Mouse (Mus musculus): ENCODE results near the gene Tmem161a. TPM values are rescaled to one million over a fixed set of nuclear protein-coding genes. Genes with fewer than 3 reads are reported as not detected.

The Tmem161a gene
- polyA plus RNA-seq, 1 experiment from 2014 or later = 77.6 TPM

- whole genome bisulfite sequencing = under 1% methylated on average over 46 of the region's 46 CpGs
These were observed 32.9 kb upstream of the Tmem161a start, which contains the start of the genes Rfxank, Borcs8 and Mef2b for GRCm38 (mm10) chr8:70139026-70139857. TSS of gene Rfxank (minus strand) at chr8:70139154. TSS of gene Borcs8 (plus strand) at chr8:70139499. TSS of gene Mef2b (plus strand) at chr8:70139711.

GRCm38 (mm10) chr8:70139981-70140380 lies 32.2 kb upstream of the Tmem161a start:
- Histone ChIP-seq H3K4me3 (peak overlapping the region; percentile 80), H3K4me1 (replicated peaks) (peaks cover 25% of the 10 kb centered on the region), H3K9me3 (replicated peaks) (no peaks in the 10 kb centered on the region), H3K27me3 (no peaks in the 10 kb centered on the region), H3K36me3 (peaks cover 36% of the 10 kb centered on the region), H3K4me2 (peak overlapping the region; percentile 67), H3K27ac (peak overlapping the region; percentile 76), H3K9ac (peak overlapping the region; percentile 74)
- ATAC-seq (replicated peaks; ENCODE audit: insufficient number of reproducible peaks, insufficient read depth, low FRiP score, low read depth) = no peak
- 10% methylated on average over 9 of the region's 9 CpGs for WGBS

More at GRCm38 (mm10) chr8:70139026-70139857, 32.9 kb upstream of the Tmem161a start, which contains the start of the genes Rfxank, Borcs8 and Mef2b:
- Histone ChIP-seq H3K4me2 (peak within 1 kb of the TSS; percentile 67), H3K4me1 (replicated peaks) (peaks cover 32% of the 10 kb centered on the region), H3K36me3 (peaks cover 36% of the 10 kb centered on the region), H3K27ac (peak within 1 kb of the TSS; percentile 76), H3K27me3 (no peaks in the 10 kb centered on the region), H3K9ac (peak within 1 kb of the TSS; percentile 75), H3K4me3 (peak within 1 kb of the TSS; percentile 80), H3K9me3 (replicated peaks) (no peaks in the 10 kb centered on the region)
- peak; percentile 96 for ATAC-seq (replicated peaks; ENCODE audit: insufficient number of reproducible peaks, insufficient read depth, low FRiP score, low read depth)

- ATAC-seq (replicated peaks; ENCODE audit: insufficient number of reproducible peaks, insufficient read depth, low FRiP score, low read depth) = no peak
- peaks cover 15% of the 10 kb centered on the region for H3K27me3 ChIP-seq
- no peak overlapping the region for H3K4me2 ChIP-seq
- peaks cover 32% of the 10 kb centered on the region for H3K36me3 ChIP-seq
- no peak overlapping the region for H3K9ac ChIP-seq
- H3K4me1 ChIP-seq (replicated peaks) = peaks cover 6% of the 10 kb centered on the region
- 76% methylated on average over 7 of the region's 7 CpGs for WGBS
- H3K4me3 ChIP-seq = no peak overlapping the region
- no peak overlapping the region for H3K27ac ChIP-seq
- no peaks in the 10 kb centered on the region for H3K9me3 ChIP-seq (replicated peaks)
These were observed 24.2 kb upstream of the Tmem161a start for GRCm38 (mm10) chr8:70147678-70148607.

- no peak overlapping the region for H3K4me2 ChIP-seq
- no peak overlapping the region for H3K27ac ChIP-seq
- peaks cover 6% of the 10 kb centered on the region for H3K4me1 ChIP-seq (replicated peaks)
- H3K9ac ChIP-seq = no peak overlapping the region
- ATAC-seq (replicated peaks; ENCODE audit: insufficient number of reproducible peaks, insufficient read depth, low FRiP score, low read depth) = no peak
- no peaks in the 10 kb centered on the region for H3K9me3 ChIP-seq (replicated peaks)
- H3K36me3 ChIP-seq = peaks cover 19% of the 10 kb centered on the region
- 20% methylated on average over 13 of the region's 13 CpGs for WGBS
- H3K27me3 ChIP-seq = peaks cover 20% of the 10 kb centered on the region
- no peak overlapping the region for H3K4me3 ChIP-seq
These were observed 22.0 kb upstream of the Tmem161a start for GRCm38 (mm10) chr8:70150158-70150557.

- Histone ChIP-seq H3K4me1 (replicated peaks) (peaks cover 6% of the 10 kb centered on the region), H3K4me3 (no peak overlapping the region), H3K9ac (no peak overlapping the region), H3K4me2 (peak overlapping the region; percentile 48), H3K9me3 (replicated peaks) (no peaks in the 10 kb centered on the region), H3K27ac (no peak overlapping the region), H3K27me3 (peaks cover 30% of the 10 kb centered on the region), H3K36me3 (no peaks in the 10 kb centered on the region)
- WGBS = 15% methylated on average over 21 of the region's 22 CpGs
- ATAC-seq (replicated peaks; ENCODE audit: insufficient number of reproducible peaks, insufficient read depth, low FRiP score, low read depth) = peak; percentile 94
These were observed 19.5 kb upstream of the Tmem161a start for GRCm38 (mm10) chr8:70152537-70153257.

GRCm38 (mm10) chr8:70157240-70157800 lies 14.8 kb upstream of the Tmem161a start:
- WGBS = 93% methylated on average over 1 of the region's 1 CpGs
- Histone ChIP-seq H3K9ac (no peak overlapping the region), H3K27ac (no peak overlapping the region), H3K27me3 (peaks cover 18% of the 10 kb centered on the region; the same call in 1 of the 2 replicates), H3K9me3 (replicated peaks) (no peaks in the 10 kb centered on the region), H3K4me1 (replicated peaks) (peaks cover 13% of the 10 kb centered on the region), H3K36me3 (no peaks in the 10 kb centered on the region), H3K4me3 (no peak overlapping the region), H3K4me2 (no peak overlapping the region)
- ATAC-seq (replicated peaks; ENCODE audit: insufficient number of reproducible peaks, insufficient read depth, low FRiP score, low read depth) = no peak

GRCm38 (mm10) chr8:70158069-70158853 lies 13.9 kb upstream of the Tmem161a start:
- no peaks in the 10 kb centered on the region for H3K9me3 ChIP-seq (replicated peaks)
- peaks cover 18% of the 10 kb centered on the region; the same call in 1 of the 2 replicates for H3K27me3 ChIP-seq
- H3K4me2 ChIP-seq = peak overlapping the region; percentile 86
- H3K27ac ChIP-seq = no peak overlapping the region; the same call in 1 of the 2 replicates
- peak overlapping the region; percentile 55 for H3K4me3 ChIP-seq
- ATAC-seq (replicated peaks; ENCODE audit: insufficient number of reproducible peaks, insufficient read depth, low FRiP score, low read depth) = peak; percentile 74; the same call in 1 of the 2 replicates
- WGBS = 9% methylated on average over 38 of the region's 40 CpGs
- no peaks in the 10 kb centered on the region for H3K36me3 ChIP-seq
- H3K9ac ChIP-seq = peak overlapping the region; percentile 49
- peaks cover 9% of the 10 kb centered on the region for H3K4me1 ChIP-seq (replicated peaks)

GRCm38 (mm10) chr8:70159211-70159610 lies 12.9 kb upstream of the Tmem161a start:
- no peak overlapping the region for H3K27ac ChIP-seq
- H3K27me3 ChIP-seq = peaks cover 23% of the 10 kb centered on the region; the same call in 1 of the 2 replicates
- WGBS = 71% methylated on average over 4 of the region's 4 CpGs
- no peak overlapping the region for H3K4me3 ChIP-seq
- peaks cover 9% of the 10 kb centered on the region for H3K4me1 ChIP-seq (replicated peaks)
- no peaks in the 10 kb centered on the region for H3K36me3 ChIP-seq
- H3K4me2 ChIP-seq = peak overlapping the region; percentile 86; the same call in 1 of the 2 replicates
- H3K9me3 ChIP-seq (replicated peaks) = no peaks in the 10 kb centered on the region
- no peak overlapping the region for H3K9ac ChIP-seq
- no peak for ATAC-seq (replicated peaks; ENCODE audit: insufficient number of reproducible peaks, insufficient read depth, low FRiP score, low read depth)

- no peak for ATAC-seq (replicated peaks; ENCODE audit: insufficient number of reproducible peaks, insufficient read depth, low FRiP score, low read depth)
- Histone ChIP-seq H3K4me1 (replicated peaks) (peaks cover 9% of the 10 kb centered on the region), H3K9ac (no peak overlapping the region)
These were observed 12.1 kb upstream of the Tmem161a start for GRCm38 (mm10) chr8:70160015-70160414.

GRCm38 (mm10) chr8:70163316-70163715 lies 8.8 kb upstream of the Tmem161a start:
- Histone ChIP-seq H3K36me3 (no peaks in the 10 kb centered on the region), H3K9ac (no peak overlapping the region), H3K4me1 (replicated peaks) (peaks cover 14% of the 10 kb centered on the region), H3K27ac (no peak overlapping the region), H3K9me3 (replicated peaks) (no peaks in the 10 kb centered on the region), H3K4me3 (no peak overlapping the region), H3K4me2 (no peak overlapping the region), H3K27me3 (peaks cover 37% of the 10 kb centered on the region)
- 69% methylated on average over 3 of the region's 3 CpGs for WGBS
- ATAC-seq (replicated peaks; ENCODE audit: insufficient number of reproducible peaks, insufficient read depth, low FRiP score, low read depth) = no peak

More at GRCm38 (mm10) chr8:70160015-70160414, 12.1 kb upstream of the Tmem161a start:
- no peaks in the 10 kb centered on the region for H3K9me3 ChIP-seq (replicated peaks)
- no peak overlapping the region for H3K4me3 ChIP-seq
- no peak overlapping the region for H3K4me2 ChIP-seq
- 55% methylated on average over 13 of the region's 13 CpGs for WGBS
- no peak overlapping the region for H3K27ac ChIP-seq
- peaks cover 25% of the 10 kb centered on the region for H3K27me3 ChIP-seq
- no peaks in the 10 kb centered on the region for H3K36me3 ChIP-seq
